Mouse (Mus musculus) liver, embryonic 13.5 days (tissue): ENCODE data around the gene Mrps10. TPM values are rescaled to one million over a fixed set of nuclear protein-coding genes. Genes with fewer than 3 reads are reported as not detected.
"Not testable (repeated sequence)": the region's sequence is repeated elsewhere in the genome, so short reads cannot be mapped to it uniquely, and the experiment has no call there.

Source experiments
- ATAC-seq: fragments of 200-750 bp; cut with Nextera tagmentation; 2 replicates; pipeline ENCODE4 v1.8.0; 2017; ENCODE audit warnings: low read depth, mild to moderate bottlenecking, moderate number of reproducible peaks, moderate library complexity
- DNase-seq: peaks from one replicate; pipeline ENCODE4 v3.0.0; 2022
- H3K27ac ChIP-seq: fragments of 300-500 bp; sonication (generic); 2 replicates; pipeline ENCODE4 v1.5.1; 2015; ENCODE audit warnings: moderate library complexity, mild to moderate bottlenecking, inconsistent platforms
- H3K27me3 ChIP-seq: fragments of 300-500 bp; sonication (generic); 2 replicates; pipeline ENCODE4 v1.6.1; 2015; ENCODE audit warnings: mild to moderate bottlenecking, inconsistent platforms
- H3K36me3 ChIP-seq: fragments of 300-500 bp; sonication (generic); 2 replicates; pipeline ENCODE4 v1.6.1; 2015; ENCODE audit warnings: mild to moderate bottlenecking, inconsistent platforms
- H3K4me1 ChIP-seq: fragments of 300-500 bp; sonication (generic); replicated peaks from 2 replicates; pipeline ENCODE4 v1.6.1; 2015; ENCODE audit warnings: inconsistent platforms
- H3K4me2 ChIP-seq: fragments of 300-500 bp; sonication (generic); 2 replicates; pipeline ENCODE4 v1.6.1; 2015; ENCODE audit warnings: inconsistent platforms, mild to moderate bottlenecking, moderate library complexity
- H3K4me3 ChIP-seq: fragments of 300-500 bp; sonication (generic); replicated peaks from 2 replicates; pipeline ENCODE4 v1.5.1; 2015; ENCODE audit warnings: mild to moderate bottlenecking, inconsistent platforms
- H3K9ac ChIP-seq: fragments of 300-500 bp; sonication (generic); 2 replicates; pipeline ENCODE4 v1.6.1; 2015; ENCODE audit warnings: mild to moderate bottlenecking, inconsistent platforms
- H3K9me3 ChIP-seq: fragments of 300-500 bp; sonication (generic); replicated peaks from 2 replicates; pipeline ENCODE4 v1.6.1; 2016; ENCODE audit warnings: inconsistent platforms
- WGBS: fragments of 180-500 bp; shearing (Covaris S2); methylation state at CpG from one replicate; pipeline ENCODE4 v1.1.7; 2015; ENCODE audit not compliant: insufficient replicate concordance; 5-methylcytosine and 5-hydroxymethylcytosine counted together
- polyA plus RNA-seq: library from polyadenylated mRNA; unstranded; fragments of >200 nt; fragmentation: Nextera tagmentation; extraction: Ambion mirVana; gene quantifications from 2 replicates; pipeline ENCODE4 v1.2.1, GENCODE M21; 2015

Gene Mrps10
- polyA plus RNA-seq, 1 experiment from 2014 or later = 61.6 TPM

- H3K4me1 ChIP-seq, H3K27me3 ChIP-seq, H3K9ac ChIP-seq, H3K27ac ChIP-seq, H3K4me3 ChIP-seq, H3K9me3 ChIP-seq, DNase-seq, ATAC-seq, H3K36me3 ChIP-seq: not testable (repeated sequence)
- H3K4me2 ChIP-seq = peak overlapping the region; percentile 39
- 30% methylated on average over 5 of the region's 5 CpGs for WGBS
These were observed 36.0 kb upstream of the Mrps10 start for GRCm38 (mm10) chr17:47332664-47333063.

DNA sequence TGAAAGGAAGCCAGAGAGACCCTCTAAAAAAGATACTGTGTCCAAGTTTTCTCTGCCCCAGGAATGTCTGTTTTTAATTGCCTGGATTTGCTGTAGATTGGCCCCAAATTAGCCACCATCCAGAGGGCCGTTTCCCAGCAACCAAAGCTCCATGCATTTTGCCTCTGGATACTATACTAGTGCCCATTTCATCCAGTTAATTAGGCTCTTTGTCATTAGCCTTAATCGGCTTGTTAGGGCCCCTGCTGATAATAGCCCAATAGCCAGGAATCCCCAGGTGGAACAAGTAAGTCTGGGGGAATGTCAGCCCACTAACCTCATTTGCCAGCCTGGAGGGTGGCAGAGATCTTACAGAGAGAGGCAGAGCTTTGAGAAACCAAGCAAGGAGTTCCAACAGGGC is 35.3 kb upstream of the Mrps10 start:
- no peak for ATAC-seq
- H3K27me3 ChIP-seq = no peaks in the 10 kb centered on the region
- 64% methylated on average over 2 of the region's 2 CpGs for WGBS
- DNase-seq = no peak
- H3K4me3 ChIP-seq = no peak overlapping the region
- peaks cover 5% of the 10 kb centered on the region for H3K4me1 ChIP-seq
- H3K4me2 ChIP-seq = no peak overlapping the region
- no peak overlapping the region for H3K27ac ChIP-seq
- no peaks in the 10 kb centered on the region for H3K36me3 ChIP-seq
- H3K9me3 ChIP-seq = no peaks in the 10 kb centered on the region
- H3K9ac ChIP-seq = no peak overlapping the region

DNA sequence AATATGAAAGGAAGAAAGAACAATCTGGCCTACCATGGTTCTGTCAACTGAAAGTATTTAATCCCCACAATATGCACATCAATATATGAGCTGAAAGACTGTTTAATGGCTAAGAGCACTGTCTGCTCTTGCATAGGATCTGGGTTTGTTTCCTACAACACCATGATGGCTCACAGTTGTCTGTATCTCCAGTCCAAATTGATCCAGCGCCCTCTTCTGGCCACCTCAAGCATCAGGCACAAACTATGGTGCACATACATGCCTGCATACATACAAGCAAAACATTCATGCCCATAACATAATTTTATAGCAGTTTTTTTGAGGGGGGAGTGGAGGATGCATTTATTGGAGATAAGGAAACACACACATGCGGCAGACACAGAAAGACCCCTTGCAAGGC is 25.6 kb upstream of the Mrps10 start:
- Histone ChIP-seq H3K9ac (no peak overlapping the region), H3K27me3 (no peaks in the 10 kb centered on the region), H3K4me1 (no peaks in the 10 kb centered on the region), H3K36me3 (peaks cover 21% of the 10 kb centered on the region), H3K4me3 (no peak overlapping the region), H3K4me2 (no peak overlapping the region), H3K9me3 (no peaks in the 10 kb centered on the region), H3K27ac (no peak overlapping the region)
- DNase-seq (no peak), ATAC-seq (no peak)
- 60% methylated on average over 2 of the region's 2 CpGs for WGBS

DNA sequence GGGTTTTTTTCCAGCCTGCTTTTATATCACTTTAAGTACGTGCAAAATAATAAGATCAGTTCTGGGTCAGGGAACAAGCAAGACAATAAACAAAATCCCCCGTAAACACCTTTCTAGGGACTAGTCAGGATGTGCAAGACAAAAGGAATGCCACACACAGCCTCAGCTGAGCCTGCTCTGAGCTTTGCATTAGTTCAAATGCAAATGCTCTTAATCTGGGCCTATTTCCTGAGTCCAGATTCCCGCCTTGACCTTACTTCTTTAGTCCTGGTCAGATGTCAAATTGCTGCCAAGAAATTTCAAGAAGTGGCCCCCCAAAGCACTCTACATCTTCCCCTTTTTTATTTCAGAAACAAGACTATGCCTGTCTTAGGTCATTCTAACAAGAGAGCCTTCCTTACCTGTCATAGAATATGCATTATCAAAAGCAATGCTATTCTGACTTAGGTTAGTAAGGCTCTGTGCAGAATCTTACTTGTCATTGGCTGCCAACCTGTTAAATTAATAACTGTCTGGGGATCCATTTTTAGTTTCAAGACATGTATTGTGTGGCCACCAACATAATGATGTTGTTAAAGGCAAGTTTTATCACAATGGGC is 18.9 kb upstream of the Mrps10 start:
- Histone ChIP-seq H3K27me3 (no peaks in the 10 kb centered on the region), H3K9ac (no peak overlapping the region), H3K9me3 (peaks cover 18% of the 10 kb centered on the region), H3K4me2 (no peak overlapping the region), H3K36me3 (peaks cover 42% of the 10 kb centered on the region), H3K27ac (no peak overlapping the region), H3K4me1 (no peaks in the 10 kb centered on the region), H3K4me3 (no peak overlapping the region)
- ATAC-seq (no peak), DNase-seq (no peak)
- WGBS = 73% methylated on average over 3 of the region's 3 CpGs

DNA sequence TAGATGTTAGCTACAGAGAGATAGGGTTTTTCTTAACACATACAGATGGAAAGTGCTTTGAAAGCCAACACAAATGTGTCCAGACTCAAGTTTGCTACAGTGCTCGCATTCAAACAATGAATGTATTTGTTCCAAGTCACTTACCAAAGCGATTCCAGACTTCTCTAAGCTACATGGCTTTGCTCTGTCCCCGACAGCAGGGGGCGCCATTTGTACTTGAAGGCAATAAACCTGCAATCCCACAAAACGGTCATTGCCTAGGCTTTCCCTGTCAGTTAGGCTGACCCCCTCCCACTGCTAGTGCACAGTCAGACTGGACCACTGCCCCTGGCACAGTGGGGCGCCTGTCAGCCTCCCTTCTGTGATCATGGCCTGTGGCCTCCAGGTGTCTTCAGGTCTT is 8.7 kb upstream of the Mrps10 start:
- WGBS = 28% methylated on average over 6 of the region's 6 CpGs
- no peak for ATAC-seq
- no peaks in the 10 kb centered on the region for H3K27me3 ChIP-seq

GRCm38 (mm10) chr17:47361343-47361742 is 7.3 kb upstream of the Mrps10 start:
- WGBS = 57% methylated on average over 11 of the region's 11 CpGs
- ATAC-seq (no peak), DNase-seq (no peak)
- H3K9me3 ChIP-seq = no peaks in the 10 kb centered on the region
- no peak overlapping the region for H3K4me2 ChIP-seq
- H3K4me3 ChIP-seq = no peak overlapping the region
- H3K27ac ChIP-seq = no peak overlapping the region
- no peaks in the 10 kb centered on the region; the same call in 1 of the 2 replicates for H3K27me3 ChIP-seq
- no peaks in the 10 kb centered on the region for H3K4me1 ChIP-seq
- H3K36me3 ChIP-seq = no peaks in the 10 kb centered on the region
- H3K9ac ChIP-seq = no peak overlapping the region

More for the DNA sequence above, 8.7 kb upstream of the Mrps10 start:
- H3K36me3 ChIP-seq = peaks cover 2% of the 10 kb centered on the region; the same call in 1 of the 2 replicates
- no peak overlapping the region for H3K4me3 ChIP-seq
- DNase-seq = peak; percentile 53
- no peak overlapping the region for H3K4me2 ChIP-seq
- no peak overlapping the region for H3K9ac ChIP-seq
- no peaks in the 10 kb centered on the region for H3K4me1 ChIP-seq
- no peak overlapping the region for H3K27ac ChIP-seq
- H3K9me3 ChIP-seq = no peaks in the 10 kb centered on the region

DNA sequence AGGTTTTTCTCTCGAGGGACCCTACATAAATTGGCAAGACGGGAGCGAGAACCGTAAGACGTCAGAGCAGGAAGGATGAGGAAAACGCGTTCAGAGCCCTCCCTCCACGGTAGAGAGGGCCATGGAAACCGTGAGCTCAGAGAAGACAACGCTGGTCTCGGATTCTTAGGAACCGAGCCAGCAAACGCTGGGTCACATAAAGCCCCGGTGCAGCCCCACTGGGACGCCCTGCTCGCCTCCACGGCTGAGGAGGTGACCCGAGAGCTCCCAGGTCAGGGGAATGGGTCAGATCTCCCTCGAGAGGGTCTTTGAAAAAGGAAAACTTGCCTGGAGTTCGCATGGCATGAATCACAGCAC is 378 bp downstream of the Mrps10 start:
- peaks cover 19% of the 10 kb centered on the region for H3K36me3 ChIP-seq
- H3K9ac ChIP-seq = peak overlapping the region; percentile 78
- 2% methylated on average over 20 of the region's 20 CpGs for WGBS
- H3K27me3 ChIP-seq = no peaks in the 10 kb centered on the region; the same call in 1 of the 2 replicates
- no peaks in the 10 kb centered on the region for H3K9me3 ChIP-seq
- H3K4me2 ChIP-seq = peak overlapping the region; percentile 81
- H3K4me1 ChIP-seq = peaks cover 31% of the 10 kb centered on the region
- H3K4me3 ChIP-seq = peak overlapping the region; percentile 84
- DNase-seq (no peak), ATAC-seq (peak; percentile 62)
- H3K27ac ChIP-seq = no peak overlapping the region

DNA sequence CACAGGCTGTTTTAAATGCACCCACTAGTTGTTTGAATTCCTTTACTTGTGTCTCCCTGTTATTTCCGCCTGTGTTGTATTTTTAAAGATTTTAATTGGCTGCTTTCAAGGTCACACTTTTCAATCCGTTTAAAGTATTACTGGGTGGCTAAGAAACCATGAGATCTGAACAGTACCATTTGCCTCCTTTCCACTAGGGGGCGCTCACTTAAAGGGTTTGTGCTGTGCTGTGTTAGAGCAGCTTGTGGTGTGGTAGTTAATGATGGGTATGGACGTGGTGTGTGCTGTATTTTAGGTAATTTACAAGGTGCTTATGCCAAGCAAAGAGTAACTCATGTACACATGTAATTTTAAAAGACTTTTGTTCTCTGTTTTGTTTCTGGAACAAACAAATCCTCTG is 2.8 kb downstream of the Mrps10 start:
- WGBS = 10% methylated on average over 4 of the region's 4 CpGs
- no peaks in the 10 kb centered on the region for H3K27me3 ChIP-seq
- DNase-seq = peak; percentile 52
- no peak overlapping the region for H3K4me3 ChIP-seq
- H3K27ac ChIP-seq = no peak overlapping the region
- no peaks in the 10 kb centered on the region for H3K9me3 ChIP-seq
- H3K9ac ChIP-seq = no peak overlapping the region
- ATAC-seq = 0 out of 2 replicates have a peak, but pooled peaks have one; percentile 49
- H3K36me3 ChIP-seq = peaks cover 43% of the 10 kb centered on the region
- peaks cover 31% of the 10 kb centered on the region for H3K4me1 ChIP-seq
- no peak overlapping the region for H3K4me2 ChIP-seq

GRCm38 (mm10) chr17:47373991-47374390 is 5.3 kb downstream of the Mrps10 start:
- H3K4me1 ChIP-seq = peaks cover 26% of the 10 kb centered on the region
- 74% methylated on average over 6 of the region's 6 CpGs for WGBS
- H3K27me3 ChIP-seq = no peaks in the 10 kb centered on the region
- H3K4me2 ChIP-seq = no peak overlapping the region
- DNase-seq (no peak), ATAC-seq (no peak)
- H3K4me3 ChIP-seq = no peak overlapping the region
- H3K36me3 ChIP-seq = peaks cover 67% of the 10 kb centered on the region
- no peaks in the 10 kb centered on the region for H3K9me3 ChIP-seq
- no peak overlapping the region for H3K27ac ChIP-seq
- no peak overlapping the region for H3K9ac ChIP-seq

GRCm38 (mm10) chr17:47376779-47377280 is 8.1 kb downstream of the Mrps10 start:
- Histone ChIP-seq H3K9ac (no peak overlapping the region), H3K4me3 (no peak overlapping the region), H3K4me2 (no peak overlapping the region), H3K36me3 (peaks cover 79% of the 10 kb centered on the region), H3K9me3 (no peaks in the 10 kb centered on the region), H3K27ac (no peak overlapping the region), H3K27me3 (no peaks in the 10 kb centered on the region), H3K4me1 (no peaks in the 10 kb centered on the region)
- 74% methylated on average over 6 of the region's 6 CpGs for WGBS
- DNase-seq (no peak), ATAC-seq (no peak)

DNA sequence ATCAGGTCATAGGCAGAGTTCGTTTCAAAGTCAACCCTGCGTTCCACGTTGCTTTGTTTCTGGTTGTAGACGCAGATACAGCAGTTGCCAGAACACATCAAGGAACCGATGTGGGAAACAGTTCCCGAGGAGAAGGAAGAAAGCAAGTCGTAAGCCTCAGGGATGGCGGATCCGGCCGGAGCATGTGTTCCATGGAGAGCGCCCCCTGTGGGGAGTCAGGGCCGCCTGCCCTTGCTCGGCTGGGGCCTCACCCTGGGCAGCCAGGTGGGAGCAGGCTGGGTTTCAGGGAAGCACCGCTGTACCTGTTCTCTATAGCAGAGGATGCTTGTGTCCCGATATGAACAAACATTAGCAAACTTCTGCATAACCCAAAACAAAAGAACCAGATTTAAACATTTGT is 9.4 kb downstream of the Mrps10 start:
- Histone ChIP-seq H3K9ac (no peak overlapping the region), H3K27me3 (no peaks in the 10 kb centered on the region), H3K36me3 (peaks cover 69% of the 10 kb centered on the region), H3K4me3 (no peak overlapping the region), H3K27ac (no peak overlapping the region), H3K4me2 (no peak overlapping the region), H3K4me1 (no peaks in the 10 kb centered on the region), H3K9me3 (no peaks in the 10 kb centered on the region)
- no peak for ATAC-seq
- DNase-seq = no peak
- WGBS = 84% methylated on average over 15 of the region's 15 CpGs

GRCm38 (mm10) chr17:47381917-47382316 is 13.2 kb downstream of the Mrps10 start:
- 82% methylated on average over 11 of the region's 11 CpGs for WGBS
- Histone ChIP-seq H3K27me3 (0 out of 2 replicates have a peak, but pooled peaks cover 3% of the 10 kb centered on the region), H3K9me3 (no peaks in the 10 kb centered on the region), H3K9ac (no peak overlapping the region), H3K27ac (no peak overlapping the region), H3K36me3 (peaks cover 37% of the 10 kb centered on the region), H3K4me2 (no peak overlapping the region), H3K4me1 (no peaks in the 10 kb centered on the region), H3K4me3 (no peak overlapping the region)
- DNase-seq = no peak
- no peak for ATAC-seq
